Mouse (Mus musculus): ENCODE results near the gene Hunk. TPM values are rescaled to one million over a fixed set of nuclear protein-coding genes. Genes with fewer than 3 reads are reported as not detected.

The Hunk gene
- total RNA-seq, 2 experiments from 2014 or later: 13.7 to 25.6 TPM

GRCm38 (mm10) chr16:90387961-90388360, 2.1 kb downstream of the Hunk start:
- intact Hi-C loops (cut with DNase I): loop anchor here (10.0 kb wide), 2 partner anchors 107 to 237 kb away; no protein-coding TSS in a partner anchor
- no peak for DNase-seq (ENCODE audit: low spot score in 2 of 2)

DNA sequence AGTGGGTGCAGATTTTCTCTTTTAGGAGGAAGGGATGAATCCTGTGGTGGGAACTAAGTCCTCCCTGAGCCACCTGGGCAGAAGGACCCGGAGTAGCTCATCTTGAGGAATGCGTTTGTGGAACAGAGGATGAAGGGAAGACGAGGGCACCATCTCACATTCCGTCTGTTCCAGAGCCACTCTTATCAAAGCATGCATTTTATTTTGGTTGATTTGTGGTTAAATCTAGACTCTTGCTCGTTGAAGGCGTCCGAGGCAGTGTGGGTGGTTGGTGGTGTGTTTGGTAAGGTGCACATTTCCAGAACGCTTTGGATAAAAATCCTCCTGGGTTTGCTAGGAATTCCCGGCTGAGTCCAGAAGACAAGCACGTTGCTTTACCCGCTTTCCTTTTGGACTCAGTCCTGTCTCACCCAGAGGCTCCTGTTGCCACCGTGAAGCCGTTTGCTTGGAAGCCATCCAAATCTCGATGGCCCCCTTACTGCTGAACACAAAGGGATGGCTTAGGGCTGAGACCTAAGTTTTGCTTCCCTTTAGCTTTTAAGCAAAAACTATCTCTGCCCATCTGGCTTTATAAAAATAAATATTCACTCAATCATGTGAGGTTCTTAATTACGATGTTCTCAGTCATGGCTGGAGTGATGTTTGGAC, 3.4 kb downstream of the Hunk start:
- DNase-seq (ENCODE audit: low spot score in 2 of 2): peak; percentile 38 to 41
- intact Hi-C loops (cut with DNase I): loop anchor here (10.0 kb wide), 2 partner anchors 106 to 236 kb away; no protein-coding TSS in a partner anchor

DNA sequence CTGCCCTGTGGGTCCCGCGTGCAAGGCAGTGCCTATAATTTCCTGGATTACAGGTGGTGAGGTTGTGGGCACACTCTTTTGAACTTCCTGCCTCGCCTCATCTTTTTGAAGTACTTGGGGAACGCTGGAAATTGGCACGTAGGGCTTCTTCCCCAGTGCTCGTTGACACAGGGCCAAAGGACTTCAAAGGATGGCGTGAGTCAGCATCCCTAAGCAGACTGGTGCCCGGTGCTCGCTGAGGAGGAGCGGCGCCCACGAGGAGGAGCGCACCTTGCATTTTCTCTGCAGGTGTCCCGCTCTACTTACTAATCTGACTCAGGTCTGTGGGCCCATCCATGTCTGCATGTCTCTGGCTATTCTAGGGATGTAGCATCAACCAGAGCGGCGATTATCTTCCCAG, 4.9 kb downstream of the Hunk start:
- intact Hi-C loops (cut with DNase I): no loop called here
- DNase-seq (ENCODE audit: low spot score in 2 of 2): no peak

- intact Hi-C loops (cut with DNase I): no loop called here
- DNase-seq (ENCODE audit: low spot score in 2 of 2): no peak
Measured at GRCm38 (mm10) chr16:90394761-90395160, 8.9 kb downstream of the Hunk start.

DNA sequence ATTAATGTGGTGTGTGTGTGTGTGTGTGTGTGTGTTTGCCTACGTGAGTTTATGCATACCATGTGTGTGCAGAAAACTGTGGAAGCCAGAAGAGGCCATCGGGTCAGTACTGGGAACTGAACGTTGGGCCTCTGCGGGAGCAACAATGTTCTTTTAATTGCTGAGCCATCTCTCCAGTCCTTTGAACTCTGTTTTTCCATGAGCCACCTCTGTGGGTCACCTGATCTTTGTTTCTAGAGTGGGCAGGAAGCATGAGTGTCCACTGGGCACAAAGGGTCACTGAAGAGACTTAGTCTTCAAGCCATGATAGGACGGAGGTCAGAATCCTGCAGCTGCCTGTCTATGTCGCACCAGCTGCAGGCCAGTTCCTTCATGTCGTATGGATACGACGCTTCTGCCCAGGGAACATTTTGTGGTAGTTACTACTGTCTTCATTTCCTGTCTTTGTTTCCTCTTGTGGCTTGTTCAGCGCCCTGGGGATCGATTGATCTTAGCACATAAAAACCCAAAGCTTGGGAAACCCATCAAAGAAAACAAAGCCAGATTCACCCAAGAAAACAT, 10.3 kb downstream of the Hunk start:
- DNase-seq (ENCODE audit: low spot score in 2 of 2): no peak
- intact Hi-C loops (cut with DNase I): no loop called here

GRCm38 (mm10) chr16:90396882-90397281, 11.1 kb downstream of the Hunk start:
- intact Hi-C loops (cut with DNase I): no loop called here
- no peak for DNase-seq (ENCODE audit: low spot score in 2 of 2)

DNA sequence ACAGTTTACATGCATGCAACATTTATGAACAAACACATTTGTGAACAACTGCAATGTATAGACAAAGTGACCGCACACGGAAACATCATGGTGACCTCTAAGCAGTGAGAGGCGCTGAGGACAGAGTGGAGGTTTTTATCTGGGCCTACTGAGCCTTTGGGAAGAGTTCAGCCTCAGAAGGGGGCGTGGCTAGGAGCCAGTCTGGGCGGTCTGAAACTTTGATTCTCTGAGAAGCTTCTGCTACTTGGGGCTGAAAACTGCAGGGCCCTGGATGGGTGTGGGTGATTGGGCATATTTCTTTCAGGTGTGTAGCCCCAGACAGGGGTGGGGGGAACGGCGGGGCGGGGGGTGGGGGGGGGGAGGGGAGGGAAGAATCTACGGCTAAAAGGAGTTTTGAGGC, 14.5 kb downstream of the Hunk start:
- no peak for DNase-seq (ENCODE audit: low spot score in 2 of 2)
- intact Hi-C loops (cut with DNase I): no loop called here

DNA sequence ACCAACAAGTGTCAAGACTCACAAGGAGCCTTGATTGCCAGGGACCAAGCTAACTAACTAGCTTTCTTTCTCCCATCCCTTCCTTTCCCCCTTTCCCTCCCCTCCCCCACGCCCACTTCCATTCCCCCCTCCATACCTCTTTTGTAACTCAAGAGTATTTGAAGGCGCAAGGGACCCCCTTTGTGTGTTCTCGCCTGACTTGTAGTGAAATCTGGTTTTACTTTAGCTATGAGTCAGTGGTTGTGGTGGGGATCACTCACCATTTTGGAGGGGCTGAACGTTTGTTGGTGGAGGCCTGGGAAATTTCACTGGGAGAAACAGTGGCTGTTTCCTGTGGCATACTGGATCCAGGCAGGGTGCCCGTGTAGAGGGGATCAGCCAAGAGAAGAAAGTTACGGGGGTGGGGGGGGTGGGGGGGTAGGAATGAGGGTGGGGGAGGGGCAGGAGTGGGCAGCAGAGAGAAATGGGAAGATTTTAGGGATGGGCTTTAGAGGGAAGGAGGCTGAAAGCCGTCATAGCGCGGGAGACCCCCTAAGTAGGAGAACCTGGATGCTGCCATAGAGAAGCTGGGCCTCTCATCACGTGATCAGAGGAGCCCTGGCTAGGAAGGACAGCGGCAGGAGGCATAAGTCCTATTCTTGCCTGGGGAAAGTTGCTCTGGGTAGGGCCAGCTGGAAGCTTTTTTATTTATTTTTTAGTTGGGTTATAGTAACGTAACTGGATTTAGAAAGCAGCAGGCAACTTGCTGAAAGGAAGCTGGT, 15.3 kb downstream of the Hunk start:
- no peak for DNase-seq (ENCODE audit: low spot score in 2 of 2)
- intact Hi-C loops (cut with DNase I): no loop called here

GRCm38 (mm10) chr16:90402292-90402691, 16.5 kb downstream of the Hunk start:
- intact Hi-C loops (cut with DNase I): no loop called here
- DNase-seq (ENCODE audit: low spot score in 2 of 2): no peak

GRCm38 (mm10) chr16:90405195-90405594, 19.4 kb downstream of the Hunk start:
- no peak for DNase-seq (ENCODE audit: low spot score in 2 of 2)
- intact Hi-C loops (cut with DNase I): no loop called here

DNA sequence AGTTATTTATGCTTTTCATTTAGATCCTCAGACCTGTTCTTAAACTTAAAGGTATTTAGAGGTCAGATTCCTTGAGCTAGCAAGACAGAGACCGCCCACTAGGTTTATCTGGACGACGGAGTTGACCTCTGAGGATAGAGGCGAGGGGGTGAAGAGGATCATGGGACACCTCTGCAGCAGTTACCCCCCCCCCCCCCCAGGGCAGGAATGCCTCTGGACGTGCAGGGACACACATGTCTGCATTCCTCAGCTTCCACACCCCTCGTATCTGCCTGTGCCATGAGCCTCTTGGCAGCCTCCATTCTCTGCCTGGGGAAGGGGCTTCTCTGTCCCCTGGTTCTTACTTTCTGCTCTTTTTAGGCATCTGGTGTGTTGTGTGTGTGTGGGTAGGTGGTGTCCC, 19.8 kb downstream of the Hunk start:
- intact Hi-C loops (cut with DNase I): no loop called here
- no peak for DNase-seq (ENCODE audit: low spot score in 2 of 2)

- intact Hi-C loops (cut with DNase I): no loop called here
- no peak for DNase-seq (ENCODE audit: low spot score in 2 of 2)
Measured at GRCm38 (mm10) chr16:90407541-90408289, 21.9 kb downstream of the Hunk start.

GRCm38 (mm10) chr16:90412096-90413082, 26.6 kb downstream of the Hunk start:
- intact Hi-C loops (cut with DNase I): no loop called here
- no peak for DNase-seq (ENCODE audit: low spot score in 2 of 2)

GRCm38 (mm10) chr16:90416621-90417020, 30.8 kb downstream of the Hunk start:
- intact Hi-C loops (cut with DNase I): no loop called here
- no peak for DNase-seq (ENCODE audit: low spot score in 2 of 2)

DNA sequence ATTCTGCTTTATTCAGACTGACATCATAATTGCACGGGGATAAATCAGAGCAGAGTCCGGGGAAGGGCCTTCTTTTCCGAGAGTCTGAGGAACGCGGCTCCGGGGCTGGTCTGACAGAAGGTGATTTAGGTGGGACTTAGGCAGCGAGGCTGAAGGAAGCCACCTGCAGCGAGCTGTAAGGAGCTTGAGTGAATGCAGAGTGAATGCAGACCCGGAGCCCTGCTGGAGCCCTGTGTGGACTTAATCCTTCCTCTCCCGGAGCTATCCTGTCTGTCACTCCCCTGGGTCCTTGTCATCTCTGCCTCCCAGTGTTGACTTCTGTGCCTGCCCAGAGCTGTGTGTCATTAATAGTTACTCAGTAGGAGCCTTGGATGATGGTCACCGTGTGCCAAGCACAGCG, 32.8 kb downstream of the Hunk start:
- no peak for DNase-seq (ENCODE audit: low spot score in 2 of 2)
- intact Hi-C loops (cut with DNase I): no loop called here

DNA sequence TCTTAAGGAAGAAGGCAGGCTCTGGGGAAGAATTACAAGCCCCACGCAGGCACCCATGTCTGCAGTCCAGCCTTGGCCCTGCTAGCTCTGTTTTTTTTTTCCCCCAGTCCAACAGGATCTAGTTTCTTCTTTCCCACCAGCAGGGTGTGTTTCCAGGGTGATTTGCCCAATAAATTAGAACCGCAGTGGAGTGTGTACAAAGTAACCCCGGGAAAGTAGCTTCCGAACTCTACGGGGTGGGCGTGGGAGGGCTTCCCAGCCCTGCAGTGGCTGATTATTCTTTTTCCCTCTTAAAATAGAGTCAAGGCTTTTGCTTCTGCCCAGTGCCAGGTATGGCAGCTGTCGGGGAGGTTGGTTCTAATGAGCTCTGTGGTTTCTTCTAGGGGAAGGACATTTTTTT, 35.3 kb downstream of the Hunk start:
- no peak for DNase-seq (ENCODE audit: low spot score in 2 of 2)
- intact Hi-C loops (cut with DNase I): no loop called here

- intact Hi-C loops (cut with DNase I): no loop called here
- no peak for DNase-seq (ENCODE audit: low spot score in 2 of 2)
Measured at GRCm38 (mm10) chr16:90421551-90421950, 35.7 kb downstream of the Hunk start.

GRCm38 (mm10) chr16:90422108-90422529, 36.3 kb downstream of the Hunk start:
- intact Hi-C loops (cut with DNase I): no loop called here
- peak; percentile 23 to 37 for DNase-seq (ENCODE audit: low spot score in 2 of 2)

DNA sequence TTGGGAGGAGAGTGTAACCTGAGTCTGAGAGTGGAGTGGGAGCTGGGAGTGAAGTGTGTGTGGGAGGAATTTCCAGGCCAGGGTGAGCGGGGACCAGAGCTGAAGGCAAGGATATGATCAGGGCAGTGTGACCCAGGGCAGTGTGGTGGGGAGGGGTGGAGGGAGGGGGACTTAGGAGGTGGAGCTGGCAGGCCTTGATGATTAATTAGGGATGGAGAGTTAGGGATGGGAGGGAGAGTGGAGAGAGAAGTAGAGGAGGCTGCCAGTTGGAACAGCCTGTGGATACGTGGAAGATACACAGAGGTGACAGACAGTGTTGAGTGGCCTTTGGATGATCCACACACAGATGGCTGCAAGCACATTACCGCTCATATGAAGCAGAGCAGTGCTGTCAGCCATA, 38.1 kb downstream of the Hunk start:
- intact Hi-C loops (cut with DNase I): no loop called here
- no peak for DNase-seq (ENCODE audit: low spot score in 2 of 2)
